Mouse (Mus musculus) spleen, adult 2 months (tissue): ENCODE results near the gene 2410004P03Rik.

ENCODE experiments used
- CTCF ChIP-seq: fragments of 200-500 bp; IDR thresholded peaks from 2 replicates; pipeline ENCODE4 v1.5.1; 2011; ENCODE audit warnings: mild to moderate bottlenecking, inconsistent platforms; ENCODE audit not compliant: insufficient read depth, insufficient read length, insufficient replicate concordance; ENCODE audit errors: extremely low read depth
- POLR2A ChIP-seq: fragments of 200-500 bp; IDR thresholded peaks from 2 replicates; pipeline ENCODE4 v1.6.1; 2011; ENCODE audit warnings: low read depth, low read length, inconsistent platforms

GRCm38 (mm10) chr12:16963354-16963753 lies 48.2 kb downstream of the 2410004P03Rik start:
- TF ChIP-seq CTCF (no peak), POLR2A (no peak)
